Mouse (Mus musculus): ENCODE results near the gene Mki67.
"Not testable (repeated sequence)": the region's sequence is repeated elsewhere in the genome, so short reads cannot be mapped to it uniquely, and the experiment has no call there.

Mki67 gene

GRCm38 (mm10) chr7:135716968-135717557 lies 902 bp upstream of the Mki67 start:
- DNase-seq (ENCODE audit: low read depth, low spot score), result no peak

GRCm38 (mm10) chr7:135716445-135716877 lies 300 bp upstream of the Mki67 start:
- peak; percentile 83 for DNase-seq (ENCODE audit: low read depth, low spot score)

DNA sequence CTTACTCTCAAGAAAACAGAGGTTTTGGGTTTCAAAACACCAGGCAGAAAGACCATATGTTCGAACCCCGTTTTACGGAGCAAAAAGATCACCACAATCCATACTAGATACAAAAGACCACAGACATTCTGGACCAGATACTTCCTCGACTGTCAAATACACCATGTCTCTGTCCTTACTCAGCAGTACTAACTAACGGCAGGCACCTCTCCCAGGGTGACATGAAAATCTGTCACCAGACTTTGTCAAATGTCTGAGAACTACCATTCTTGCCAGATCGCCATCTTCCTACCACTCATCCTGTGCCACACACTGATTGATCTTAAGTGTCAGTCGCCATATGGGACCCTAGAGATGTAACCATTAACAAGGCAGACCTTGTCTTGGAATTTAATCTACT lies 995 bp downstream of the Mki67 start:
- DNase-seq (ENCODE audit: low read depth, low spot score), result no peak

GRCm38 (mm10) chr7:135713326-135713725 lies 2.8 kb downstream of the Mki67 start:
- no peak for DNase-seq (ENCODE audit: low read depth, low spot score)

- DNase-seq (ENCODE audit: low read depth, low spot score), result no peak
Measured at GRCm38 (mm10) chr7:135712534-135712933, 3.6 kb downstream of the Mki67 start.

GRCm38 (mm10) chr7:135710702-135711101 lies 5.5 kb downstream of the Mki67 start:
- no peak for DNase-seq (ENCODE audit: low read depth, low spot score)

- no peak for DNase-seq (ENCODE audit: low read depth, low spot score)
Measured at GRCm38 (mm10) chr7:135705753-135706152, 10.4 kb downstream of the Mki67 start.

DNA sequence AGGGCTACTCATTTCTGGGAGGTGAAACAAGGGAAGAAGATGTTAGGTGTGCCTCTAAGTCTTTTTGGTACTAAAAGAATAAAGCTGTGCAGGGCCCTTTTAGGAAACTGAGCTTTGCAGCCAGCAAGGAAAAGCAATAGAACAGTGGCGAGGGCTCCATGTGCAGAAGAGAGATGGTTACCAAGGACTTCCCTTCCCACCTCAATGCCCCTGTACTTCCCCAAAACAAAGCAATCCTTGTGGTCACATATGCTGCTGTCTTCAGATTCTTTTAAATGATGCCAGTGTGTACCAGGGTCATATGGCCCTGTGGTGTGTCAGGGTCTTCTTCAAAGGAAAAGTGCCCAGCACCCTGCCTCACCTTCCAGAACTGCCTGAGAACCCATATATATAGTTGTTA lies 11.1 kb downstream of the Mki67 start:
- DNase-seq (ENCODE audit: low read depth, low spot score), result no peak

DNA sequence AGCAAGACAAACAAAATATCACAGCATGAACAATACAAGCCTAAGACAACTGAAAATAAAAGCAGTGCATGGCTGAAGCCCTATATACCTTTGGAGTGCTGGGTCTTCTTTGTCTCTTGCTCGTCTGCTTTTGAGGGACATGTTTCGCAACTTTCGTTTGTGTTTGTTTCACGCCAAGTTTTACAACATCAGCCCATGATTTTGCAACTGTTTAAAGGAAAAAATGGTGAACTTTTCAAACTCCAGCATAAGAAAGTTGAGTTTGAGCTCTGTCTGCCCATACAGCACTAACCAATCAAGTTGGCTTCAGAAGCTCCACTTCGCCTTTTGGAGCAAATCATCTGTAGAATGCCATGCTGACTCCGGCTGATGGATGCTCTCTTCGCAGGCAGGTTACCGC lies 11.9 kb downstream of the Mki67 start:
- no peak for DNase-seq (ENCODE audit: low read depth, low spot score)

DNA sequence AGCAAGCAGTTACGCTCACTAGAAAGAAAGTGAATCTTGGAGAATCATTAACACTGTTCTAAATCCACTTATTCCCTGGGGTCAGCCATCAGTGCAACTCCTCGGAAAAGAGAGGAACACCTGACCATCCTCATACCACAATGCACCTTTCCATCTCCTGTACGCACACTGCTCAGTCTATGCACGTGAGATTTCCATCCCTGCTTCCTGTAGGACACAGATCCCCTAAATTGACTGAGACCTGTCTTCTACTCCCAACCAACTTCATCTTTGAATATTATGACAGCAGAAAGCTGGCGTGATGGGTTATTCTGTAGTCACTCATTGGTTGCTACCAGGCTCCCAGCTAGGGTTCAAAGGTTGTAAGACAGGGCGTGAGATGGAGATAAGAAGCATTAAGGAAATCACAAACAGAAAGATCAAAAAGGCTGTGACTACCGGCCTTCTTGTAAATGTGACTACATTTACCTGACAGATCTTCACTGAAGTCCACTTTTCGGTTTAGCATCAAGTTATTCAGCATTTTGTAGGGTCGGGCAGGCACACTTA lies 12.5 kb downstream of the Mki67 start:
- DNase-seq (ENCODE audit: low read depth, low spot score), result no peak

GRCm38 (mm10) chr7:135699351-135699750 lies 16.8 kb downstream of the Mki67 start:
- not testable (repeated sequence) for DNase-seq (ENCODE audit: low read depth, low spot score)

DNA sequence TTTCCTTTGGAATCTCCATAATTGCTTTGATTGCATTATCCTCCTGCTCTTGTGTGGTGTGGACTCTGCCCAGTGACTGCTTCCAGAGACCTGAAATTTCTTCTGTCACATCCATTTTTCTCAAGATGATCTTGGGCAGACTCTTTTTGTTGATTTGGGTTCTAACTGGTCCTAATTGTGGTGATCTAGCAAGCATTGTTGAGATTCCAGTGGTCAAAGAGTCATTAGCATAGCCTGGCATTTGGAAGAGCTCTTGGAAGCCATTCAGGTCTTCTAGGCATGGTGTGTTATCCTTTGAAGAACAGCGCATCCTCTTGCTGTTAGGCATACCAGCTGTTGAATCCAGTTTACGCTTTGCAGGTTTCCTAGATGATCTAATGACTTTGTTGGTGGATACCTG lies 17.8 kb downstream of the Mki67 start:
- no peak for DNase-seq (ENCODE audit: low read depth, low spot score)

DNA sequence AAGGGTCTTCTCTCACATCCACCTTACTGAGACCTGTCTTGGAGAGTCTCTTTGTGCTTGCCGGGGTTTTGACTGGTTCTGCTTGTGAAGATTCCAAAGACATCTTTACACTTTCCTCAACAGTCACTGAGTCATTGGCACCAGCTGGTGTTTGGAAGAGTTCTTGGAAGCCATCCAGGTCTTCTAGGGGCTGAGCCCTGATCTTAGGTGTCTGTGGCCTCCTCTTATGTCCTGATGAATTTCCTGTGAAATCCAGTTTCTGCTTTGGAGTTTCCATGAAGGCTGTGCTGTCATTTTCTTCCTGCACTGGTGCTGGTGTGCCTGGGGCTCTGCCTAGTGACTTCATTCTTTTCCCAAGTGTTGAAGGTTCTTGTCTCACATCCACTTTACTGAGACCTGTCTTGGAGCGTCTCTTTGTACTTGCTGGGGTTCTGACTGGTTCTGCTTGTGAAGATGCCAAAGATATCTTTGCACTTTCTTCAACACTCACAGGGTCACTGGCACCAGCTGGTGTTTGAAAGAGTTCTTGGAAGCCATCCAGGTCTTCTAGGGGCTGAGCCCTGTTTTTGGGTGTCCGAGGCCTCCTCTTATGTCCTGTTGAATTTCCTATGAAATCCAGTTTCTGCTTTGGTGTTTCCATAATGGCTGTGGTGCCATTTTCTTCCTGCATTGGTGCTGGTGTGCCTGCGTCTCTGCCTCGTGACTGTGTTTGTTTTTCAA lies 19.0 kb downstream of the Mki67 start:
- not testable (repeated sequence) for DNase-seq (ENCODE audit: low read depth, low spot score)

DNA sequence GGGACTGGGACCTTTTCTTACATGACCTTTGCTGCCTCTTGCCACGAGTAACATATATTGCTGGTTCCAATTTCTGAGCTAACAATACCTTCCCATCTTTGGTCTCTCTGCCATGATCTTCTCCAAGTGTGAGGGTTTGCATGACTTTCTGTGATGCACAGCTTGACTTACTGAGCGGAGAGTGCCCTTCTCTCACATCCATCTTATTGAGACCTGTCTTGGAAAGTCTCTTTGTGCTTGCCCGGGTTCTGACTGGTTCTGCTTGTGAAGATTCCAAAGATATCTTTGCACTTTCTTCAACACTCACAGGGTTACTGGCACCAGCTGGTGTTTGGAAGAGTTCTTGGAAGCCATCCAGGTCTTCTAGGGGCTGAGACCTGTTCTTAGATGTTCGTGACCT lies 20.0 kb downstream of the Mki67 start:
- no peak for DNase-seq (ENCODE audit: low read depth, low spot score)

GRCm38 (mm10) chr7:135694796-135695195 lies 21.4 kb downstream of the Mki67 start:
- no peak for DNase-seq (ENCODE audit: low read depth, low spot score)

- no peak for DNase-seq (ENCODE audit: low read depth, low spot score)
Measured at GRCm38 (mm10) chr7:135694130-135694529, 22.0 kb downstream of the Mki67 start.

GRCm38 (mm10) chr7:135691941-135692340 lies 24.2 kb downstream of the Mki67 start:
- DNase-seq (ENCODE audit: low read depth, low spot score), result no peak

DNA sequence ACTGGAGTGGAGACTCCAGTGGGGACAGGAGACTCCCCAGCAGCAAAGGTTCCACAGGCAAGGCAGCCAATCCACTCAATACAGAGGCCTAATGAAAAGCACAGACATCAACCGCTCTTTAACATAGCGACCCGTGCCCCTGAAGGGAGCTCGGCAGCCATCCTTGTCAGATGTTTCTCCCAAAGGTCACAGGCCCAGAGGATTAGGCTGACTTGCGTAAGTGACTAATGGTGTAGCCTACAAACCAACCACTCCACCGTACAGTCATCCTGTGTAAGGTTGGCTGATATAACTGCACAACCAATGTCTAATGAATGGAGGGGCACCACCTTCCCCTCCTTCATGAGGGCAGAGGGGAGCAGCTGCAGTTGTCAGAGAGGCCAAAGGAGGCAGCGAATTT lies 26.8 kb downstream of the Mki67 start:
- DNase-seq (ENCODE audit: low read depth, low spot score), result no peak

GRCm38 (mm10) chr7:135684938-135685337 lies 31.2 kb downstream of the Mki67 start:
- no peak for DNase-seq (ENCODE audit: low read depth, low spot score)

DNA sequence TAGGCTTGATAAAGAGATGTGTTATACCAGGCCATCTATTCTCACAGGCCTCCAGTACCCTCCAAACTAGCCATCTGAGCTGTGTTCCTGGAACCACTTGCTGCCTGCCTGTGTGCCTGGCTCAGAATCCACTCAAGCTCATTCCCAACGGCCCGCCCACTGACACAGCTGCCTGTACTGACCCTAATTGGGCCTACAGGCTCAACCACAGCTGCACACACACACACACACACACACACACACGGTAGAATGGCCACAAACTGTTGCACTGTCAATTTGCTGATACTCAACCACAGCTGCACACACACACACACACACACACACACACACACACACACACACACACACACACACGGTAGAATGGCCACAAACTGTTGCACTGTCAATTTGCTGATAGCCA lies 32.1 kb downstream of the Mki67 start:
- not testable (repeated sequence) for DNase-seq (ENCODE audit: low read depth, low spot score)

GRCm38 (mm10) chr7:135680334-135680733 lies 35.8 kb downstream of the Mki67 start:
- DNase-seq (ENCODE audit: low read depth, low spot score), result no peak

DNA sequence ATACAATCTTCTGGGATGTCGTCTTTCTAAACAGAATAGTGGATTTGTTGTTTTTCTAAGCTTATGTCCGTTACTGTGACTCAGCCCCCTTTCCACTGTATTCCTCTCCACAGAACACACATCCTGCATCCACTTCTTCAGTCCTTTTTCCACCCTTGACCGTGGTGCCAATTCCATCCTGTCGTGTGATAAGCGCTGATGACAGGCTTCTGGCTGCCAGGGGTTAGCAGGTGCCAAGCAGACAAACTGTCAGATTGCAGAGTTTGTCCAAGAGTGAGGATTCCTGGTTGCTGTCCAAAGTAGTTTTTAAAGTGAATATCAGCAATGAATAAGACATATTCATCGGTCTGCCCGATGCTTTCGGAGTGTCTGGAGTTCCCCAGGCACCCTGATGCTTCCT lies 39.4 kb downstream of the Mki67 start:
- no peak for DNase-seq (ENCODE audit: low read depth, low spot score)

DNA sequence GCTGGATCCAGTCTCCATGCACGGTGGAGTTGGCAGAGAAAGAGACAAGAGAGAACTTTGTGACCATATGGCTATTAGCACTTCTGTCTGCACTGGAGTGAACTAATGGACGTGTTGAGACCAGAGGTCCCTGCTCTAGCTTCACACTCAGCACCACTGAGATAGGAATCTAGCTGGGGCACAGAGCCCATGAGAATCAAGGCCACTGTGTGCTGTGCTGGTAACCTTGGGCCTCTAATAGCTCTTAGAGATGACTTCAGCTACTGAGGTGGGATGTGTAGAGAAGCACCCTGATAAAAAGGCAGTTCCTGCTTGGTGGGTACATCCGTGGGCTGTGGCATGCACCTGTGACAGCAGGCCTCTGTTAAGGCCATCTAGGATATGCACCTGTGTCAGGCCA lies 42.6 kb downstream of the Mki67 start:
- no peak for DNase-seq (ENCODE audit: low read depth, low spot score)

Measured in skeletal muscle tissue, adult 2 months (tissue).